Mouse (Mus musculus): ENCODE data around the gene Serbp1.

The Serbp1 gene

GRCm38 (mm10) chr6:67235649-67236048 lies 2.3 kb upstream of the Serbp1 start:
- peak; percentile 51 for DNase-seq (ENCODE audit: low read depth, low spot score)

- peak; percentile 94 for DNase-seq (ENCODE audit: low read depth, low spot score)
Observed at GRCm38 (mm10) chr6:67236491-67237234, 1.3 kb upstream of the Serbp1 start.

GRCm38 (mm10) chr6:67241263-67241662 lies 3.3 kb downstream of the Serbp1 start:
- no peak for DNase-seq (ENCODE audit: low read depth, low spot score)

GRCm38 (mm10) chr6:67243765-67244420 lies 5.9 kb downstream of the Serbp1 start:
- peak; percentile 66 for DNase-seq (ENCODE audit: low read depth, low spot score)

- DNase-seq (ENCODE audit: low read depth, low spot score), result no peak
Observed at GRCm38 (mm10) chr6:67244451-67244850, 6.5 kb downstream of the Serbp1 start.

- DNase-seq (ENCODE audit: low read depth, low spot score), result no peak
Observed at GRCm38 (mm10) chr6:67251095-67251494, 13.1 kb downstream of the Serbp1 start.

GRCm38 (mm10) chr6:67264935-67265334 lies 27.0 kb downstream of the Serbp1 start:
- DNase-seq (ENCODE audit: low read depth, low spot score), result no peak

- DNase-seq (ENCODE audit: low read depth, low spot score), result peak; percentile 85
Observed at GRCm38 (mm10) chr6:67266159-67266657, 28.2 kb downstream of the Serbp1 start.

GRCm38 (mm10) chr6:67266664-67267407 lies 28.9 kb downstream of the Serbp1 start:
- peak; percentile 99 for DNase-seq (ENCODE audit: low read depth, low spot score)

- DNase-seq (ENCODE audit: low read depth, low spot score), result peak; percentile 84
Observed at GRCm38 (mm10) chr6:67267408-67268244, 29.6 kb downstream of the Serbp1 start.

- no peak for DNase-seq (ENCODE audit: low read depth, low spot score)
Observed at GRCm38 (mm10) chr6:67268245-67268612, 30.3 kb downstream of the Serbp1 start.

- no peak for DNase-seq (ENCODE audit: low read depth, low spot score)
Observed at GRCm38 (mm10) chr6:67268983-67269382, 31.0 kb downstream of the Serbp1 start.

GRCm38 (mm10) chr6:67269459-67269858 lies 31.5 kb downstream of the Serbp1 start:
- no peak for DNase-seq (ENCODE audit: low read depth, low spot score)

GRCm38 (mm10) chr6:67277944-67278343 lies 40.0 kb downstream of the Serbp1 start:
- DNase-seq (ENCODE audit: low read depth, low spot score), result no peak

GRCm38 (mm10) chr6:67281614-67282197 lies 43.7 kb downstream of the Serbp1 start:
- DNase-seq (ENCODE audit: low read depth, low spot score), result no peak

GRCm38 (mm10) chr6:67282897-67283296 lies 44.9 kb downstream of the Serbp1 start:
- DNase-seq (ENCODE audit: low read depth, low spot score), result no peak

- DNase-seq (ENCODE audit: low read depth, low spot score), result no peak
Observed at GRCm38 (mm10) chr6:67292042-67292623, 54.2 kb downstream of the Serbp1 start.

- peak; percentile 54 for DNase-seq (ENCODE audit: low read depth, low spot score)
Observed at GRCm38 (mm10) chr6:67296126-67296525, 58.1 kb downstream of the Serbp1 start.

- no peak for DNase-seq (ENCODE audit: low read depth, low spot score)
Observed at GRCm38 (mm10) chr6:67298742-67299141, 60.8 kb downstream of the Serbp1 start.

- DNase-seq (ENCODE audit: low read depth, low spot score), result no peak
Observed at GRCm38 (mm10) chr6:67300300-67300699, 62.3 kb downstream of the Serbp1 start.

Data from R1 (cell line).